Mouse (Mus musculus): Measurements from ENCODE around the gene Tgfa. TPM values are rescaled to one million over a fixed set of nuclear protein-coding genes. Genes with fewer than 3 reads are reported as not detected.

Gene Tgfa
- total RNA-seq, 4 experiments from 2014 or later: 0.10 to 0.27 (median 0.13) TPM

- DNase-seq (ENCODE audit: low spot score in 2 of 2): no peak
Observed at GRCm38 (mm10) chr6:86222381-86222780, 27.4 kb downstream of the Tgfa start.

- no peak for DNase-seq (ENCODE audit: low spot score in 2 of 2)
Observed at GRCm38 (mm10) chr6:86225604-86226003, 30.6 kb downstream of the Tgfa start.

GRCm38 (mm10) chr6:86232367-86232766 lies 37.3 kb downstream of the Tgfa start:
- DNase-seq (ENCODE audit: low spot score in 2 of 2): no peak

GRCm38 (mm10) chr6:86233512-86234430 lies 38.7 kb downstream of the Tgfa start:
- no peak for DNase-seq (ENCODE audit: low spot score in 2 of 2)

GRCm38 (mm10) chr6:86244866-86245265 lies 49.8 kb downstream of the Tgfa start:
- no peak for DNase-seq (ENCODE audit: low spot score in 2 of 2)

- DNase-seq (ENCODE audit: low spot score in 2 of 2): no peak
Observed at GRCm38 (mm10) chr6:86245965-86246364, 50.9 kb downstream of the Tgfa start.

GRCm38 (mm10) chr6:86248562-86248961 lies 53.5 kb downstream of the Tgfa start:
- DNase-seq (ENCODE audit: low spot score in 2 of 2): no peak

GRCm38 (mm10) chr6:86249042-86249441 lies 54.0 kb downstream of the Tgfa start:
- DNase-seq (ENCODE audit: low spot score in 2 of 2): no peak

GRCm38 (mm10) chr6:86250236-86250635 lies 55.2 kb downstream of the Tgfa start:
- DNase-seq (ENCODE audit: low spot score in 2 of 2): no peak

GRCm38 (mm10) chr6:86250830-86251229 lies 55.8 kb downstream of the Tgfa start:
- no peak for DNase-seq (ENCODE audit: low spot score in 2 of 2)

- no peak for DNase-seq (ENCODE audit: low spot score in 2 of 2)
Observed at GRCm38 (mm10) chr6:86252176-86253125, 57.4 kb downstream of the Tgfa start.

- DNase-seq (ENCODE audit: low spot score in 2 of 2): no peak
Observed at GRCm38 (mm10) chr6:86255899-86256298, 60.9 kb downstream of the Tgfa start.

- no peak for DNase-seq (ENCODE audit: low spot score in 2 of 2)
Observed at GRCm38 (mm10) chr6:86259242-86259641, 64.2 kb downstream of the Tgfa start.

- DNase-seq (ENCODE audit: low spot score in 2 of 2): no peak
Observed at GRCm38 (mm10) chr6:86260322-86261050, 65.5 kb downstream of the Tgfa start.

GRCm38 (mm10) chr6:86266786-86267185 lies 71.8 kb downstream of the Tgfa start:
- DNase-seq (ENCODE audit: low spot score in 2 of 2): no peak

GRCm38 (mm10) chr6:86270373-86271068 lies 75.5 kb downstream of the Tgfa start:
- no peak for DNase-seq (ENCODE audit: low spot score in 2 of 2)

GRCm38 (mm10) chr6:86271130-86271529 lies 76.1 kb downstream of the Tgfa start:
- no peak for DNase-seq (ENCODE audit: low spot score in 2 of 2)

GRCm38 (mm10) chr6:86275704-86276103 lies 80.7 kb downstream of the Tgfa start:
- DNase-seq (ENCODE audit: low spot score in 2 of 2): no peak

GRCm38 (mm10) chr6:86276816-86277215 lies 81.8 kb downstream of the Tgfa start:
- DNase-seq (ENCODE audit: low spot score in 2 of 2): no peak

- DNase-seq (ENCODE audit: low spot score in 2 of 2): no peak
Observed at GRCm38 (mm10) chr6:86277620-86278019, 82.6 kb downstream of the Tgfa start.

All from gastrocnemius, adult 8-10 months (tissue).